Mouse (Mus musculus): ENCODE measurements around the gene Tgoln1.

DNA sequence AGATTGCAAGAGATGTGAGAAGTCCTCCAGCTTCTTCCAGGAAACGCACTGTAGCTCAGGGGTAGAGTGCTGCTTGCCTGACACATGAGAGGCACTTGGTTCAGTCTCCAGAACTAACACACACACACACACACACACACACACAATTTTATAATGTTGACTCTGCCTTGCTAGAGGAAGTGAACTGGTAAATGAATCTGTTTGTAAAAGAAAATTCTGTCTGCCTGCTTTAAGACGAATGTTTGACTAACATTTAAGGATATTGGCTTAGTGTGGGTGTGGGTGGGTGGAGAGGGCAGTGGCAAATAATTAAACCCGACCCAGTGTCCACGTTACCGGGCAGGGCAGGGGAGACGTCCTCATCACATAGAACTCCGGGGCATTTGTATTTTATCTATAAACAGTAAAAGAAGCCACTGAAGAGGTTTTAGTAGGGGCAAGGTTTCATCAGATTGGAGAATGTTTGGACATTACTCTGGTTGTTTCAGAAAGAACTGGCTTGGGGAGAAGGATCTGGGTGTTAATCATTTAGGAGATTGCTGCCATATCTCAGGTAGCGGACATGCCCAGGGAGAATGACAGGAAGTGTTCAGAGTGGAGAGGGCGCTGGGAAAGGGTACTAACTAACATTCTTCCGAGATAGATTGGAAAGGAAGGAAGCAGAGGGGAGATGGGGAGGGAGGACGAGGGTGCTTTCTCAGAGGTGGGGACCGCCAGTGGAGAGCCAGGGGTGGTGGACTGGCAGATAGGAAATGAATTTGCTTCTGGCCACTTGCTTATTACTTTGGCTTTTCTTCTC lies 3.1 kb upstream of the Tgoln1 start:
- TF ChIP-seq POLR2A (IDR thresholded peaks at IDR 0.05; ENCODE audit: borderline replicate concordance, control insufficient read depth, low read depth, low read length) (no peak), CTCF (IDR thresholded peaks at IDR 0.05; ENCODE audit: control insufficient read depth, insufficient read depth, low read length) (no peak)

Data from bone marrow, adult 2 months (tissue).